Mouse (Mus musculus) heart, adult 18-20 months (tissue): ENCODE measurements around the gene Mrps23. TPM values are rescaled to one million over a fixed set of nuclear protein-coding genes. Genes with fewer than 3 reads are reported as not detected.
"Not testable (repeated sequence)": the region's sequence is repeated elsewhere in the genome, so short reads cannot be mapped to it uniquely, and the experiment has no call there.

Experiments used
- DNase-seq, 2 experiments: peaks; one replicate each; pipeline ENCODE4 v3.0.0; 2021 to 2022; ENCODE audit warnings: mixed read lengths in 1 of 2
- total RNA-seq, 2 experiments: library from RNA; stranded (reverse); gene quantifications; 2 replicates each; pipeline ENCODE4 v1.2.3; 2021

The Mrps23 gene
- total RNA-seq, 2 experiments from 2014 or later, result 327 to 375 TPM

GRCm38 (mm10) chr11:88173386-88174025, 30.7 kb upstream of the Mrps23 start:
- no peak for DNase-seq

GRCm38 (mm10) chr11:88180467-88180958, 23.7 kb upstream of the Mrps23 start:
- no peak for DNase-seq

GRCm38 (mm10) chr11:88180959-88181619, 23.1 kb upstream of the Mrps23 start:
- DNase-seq, result peak; percentile 84 to 93

- peak; percentile 62 to 71 for DNase-seq
Observed at GRCm38 (mm10) chr11:88184632-88185180, 19.5 kb upstream of the Mrps23 start.

- DNase-seq, result no peak
Observed at GRCm38 (mm10) chr11:88186078-88186946, 17.9 kb upstream of the Mrps23 start.

GRCm38 (mm10) chr11:88186947-88187243, 17.3 kb upstream of the Mrps23 start:
- peak in 1 of 2 experiments; percentile 28 for DNase-seq

GRCm38 (mm10) chr11:88187417-88188133, 16.6 kb upstream of the Mrps23 start:
- peak; percentile 92 to 94 for DNase-seq

- no peak for DNase-seq
Observed at GRCm38 (mm10) chr11:88188216-88188615, 16.0 kb upstream of the Mrps23 start.

GRCm38 (mm10) chr11:88188635-88189034, 15.6 kb upstream of the Mrps23 start:
- no peak for DNase-seq

GRCm38 (mm10) chr11:88192595-88192994, 11.6 kb upstream of the Mrps23 start:
- no peak for DNase-seq

GRCm38 (mm10) chr11:88193098-88193823, 10.9 kb upstream of the Mrps23 start:
- DNase-seq, result no peak

- DNase-seq, result no peak
Observed at GRCm38 (mm10) chr11:88193824-88194696, 10.1 kb upstream of the Mrps23 start.

- DNase-seq, result not testable (repeated sequence)
Observed at GRCm38 (mm10) chr11:88195699-88196098, 8.5 kb upstream of the Mrps23 start.

- DNase-seq, result peak; percentile 70 to 80
Observed at GRCm38 (mm10) chr11:88197153-88197576, 7.0 kb upstream of the Mrps23 start.

- no peak for DNase-seq
Observed at GRCm38 (mm10) chr11:88198223-88198622, 6.0 kb upstream of the Mrps23 start.

- DNase-seq, result peak; percentile 53 to 68
Observed at GRCm38 (mm10) chr11:88201172-88201571, 3.0 kb upstream of the Mrps23 start.

- no peak for DNase-seq
Observed at GRCm38 (mm10) chr11:88202077-88202476, 2.1 kb upstream of the Mrps23 start.

GRCm38 (mm10) chr11:88204593-88205368, 593 bp downstream of the Mrps23 start:
- DNase-seq, result no peak

- DNase-seq, result not testable (repeated sequence)
Observed at GRCm38 (mm10) chr11:88206576-88206975, 2.4 kb downstream of the Mrps23 start.
